Mouse (Mus musculus) lung, postnatal 36 days (tissue): ENCODE measurements at regions not wholly inside any gene's neighbourhood (a gene's known extent, or its start where the extent isn't known, plus 50 kb on each side); places are given as distances from the start of the nearest gene placed in this dataset.

Source experiments
- DNase-seq: peaks from one replicate; pipeline ENCODE4 v3.0.0; 2022; ENCODE audit warnings: mixed read lengths

DNA sequence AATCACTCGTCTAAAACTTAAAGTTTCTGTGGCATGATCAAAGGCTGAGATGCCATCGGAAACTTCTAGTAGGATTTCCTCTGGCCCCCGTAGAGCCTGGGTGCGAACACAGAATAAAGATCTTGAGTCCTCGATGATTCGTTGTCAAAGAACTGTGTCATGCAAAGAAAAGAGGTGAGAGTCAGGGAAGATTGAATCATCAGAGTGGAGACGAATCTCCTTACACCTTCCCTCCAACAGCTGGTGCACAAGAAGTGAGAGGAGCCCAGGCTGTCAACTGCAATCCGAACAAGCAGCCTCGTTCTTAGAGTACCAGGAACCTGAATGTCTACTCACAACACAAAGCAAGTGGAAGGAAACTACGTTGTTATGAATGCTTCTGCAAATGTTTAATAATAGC lies 52.7 kb upstream of the Atp2b1 start:
- DNase-seq, result no peak

DNA sequence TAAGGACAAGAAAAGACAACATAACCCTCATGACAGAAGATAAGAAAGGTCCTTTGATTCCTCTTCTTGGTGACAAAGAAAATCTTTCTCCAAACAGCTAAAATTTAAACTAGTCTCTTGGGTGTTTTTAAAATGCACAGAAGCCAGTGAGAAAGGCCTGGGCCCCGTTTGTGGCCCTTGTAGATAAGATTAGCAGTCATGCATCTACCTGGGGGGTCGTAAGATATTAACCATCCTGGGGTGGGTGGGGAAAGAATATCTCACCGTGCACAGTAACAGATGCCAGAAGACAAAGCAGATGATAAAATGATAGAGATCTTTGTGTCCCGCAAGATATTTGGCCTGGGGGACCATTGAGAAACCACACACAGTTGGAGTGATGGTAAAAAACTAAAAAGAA lies 51.5 kb upstream of the Atp2b1 start:
- DNase-seq, result no peak

DNA sequence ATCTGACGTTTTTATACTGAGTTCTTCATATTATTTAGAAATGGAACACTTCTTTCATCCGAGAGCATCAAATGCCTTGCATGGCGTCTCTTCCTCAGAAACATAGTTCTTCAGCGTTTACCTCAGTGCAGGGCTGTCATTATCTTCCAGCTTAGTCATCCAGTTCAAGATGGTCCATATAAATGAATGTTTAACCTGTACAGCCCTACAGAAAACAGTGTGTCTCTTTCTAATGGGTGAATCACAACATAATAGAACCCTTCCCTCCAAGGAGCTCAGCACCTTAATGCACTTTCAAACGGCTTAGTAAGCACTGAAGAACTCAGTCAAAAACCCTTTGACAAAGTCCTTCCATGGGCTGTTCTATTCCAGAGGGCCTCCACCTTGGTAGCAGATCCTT lies 49.8 kb upstream of the Atp2b1 start:
- no peak for DNase-seq
